Mouse (Mus musculus) spleen, postnatal 10 days (tissue): Measurements from ENCODE around the gene Rnf220.

Experiments used
- DNase-seq, 2 experiments: peaks; one replicate each; pipeline ENCODE4 v3.0.0; 2021 to 2022; ENCODE audit warnings: low spot score in 2 of 2

Rnf220 gene

DNA sequence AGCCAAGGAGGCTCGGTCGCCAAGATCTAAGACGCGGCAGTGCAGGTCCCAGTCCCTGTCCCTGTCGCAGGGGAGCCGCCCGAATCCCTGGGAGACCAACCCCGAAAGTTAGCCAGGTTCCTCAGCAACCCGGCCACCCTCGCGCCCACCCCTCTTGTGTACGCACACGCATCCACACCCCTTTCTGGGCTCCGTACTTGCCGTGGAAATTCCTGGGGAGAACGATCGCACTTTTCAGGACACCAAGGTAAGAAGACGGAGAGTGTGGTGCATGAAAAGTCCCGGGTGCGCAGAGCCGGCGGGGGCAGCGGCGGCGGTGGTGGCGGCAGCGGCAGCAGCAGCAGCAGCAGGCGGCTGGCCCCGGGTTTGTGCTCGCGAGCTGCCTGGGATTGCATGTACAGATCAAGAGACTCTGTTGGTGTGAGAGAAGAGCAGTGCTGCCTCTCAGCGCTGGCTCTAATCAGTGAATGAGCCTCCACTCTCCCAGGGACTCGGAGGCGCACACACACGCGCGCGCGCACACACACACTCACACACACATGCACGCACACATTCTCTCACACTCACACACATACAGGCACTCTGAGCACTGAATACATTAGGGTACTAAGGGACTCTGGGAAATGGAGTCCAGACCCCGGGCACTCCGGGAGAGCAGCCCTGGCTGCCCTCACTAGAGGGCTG is at the start of gene Rnf220:
TSS of gene Rnf220 (minus strand) at position 571 of the 684 bp plus-strand sequence.
- peak in 1 of 2 experiments; percentile 44 for DNase-seq

- no peak for DNase-seq
These were observed 49.8 kb upstream of the Rnf220 start for GRCm38 (mm10) chr4:117546616-117547015.

DNA sequence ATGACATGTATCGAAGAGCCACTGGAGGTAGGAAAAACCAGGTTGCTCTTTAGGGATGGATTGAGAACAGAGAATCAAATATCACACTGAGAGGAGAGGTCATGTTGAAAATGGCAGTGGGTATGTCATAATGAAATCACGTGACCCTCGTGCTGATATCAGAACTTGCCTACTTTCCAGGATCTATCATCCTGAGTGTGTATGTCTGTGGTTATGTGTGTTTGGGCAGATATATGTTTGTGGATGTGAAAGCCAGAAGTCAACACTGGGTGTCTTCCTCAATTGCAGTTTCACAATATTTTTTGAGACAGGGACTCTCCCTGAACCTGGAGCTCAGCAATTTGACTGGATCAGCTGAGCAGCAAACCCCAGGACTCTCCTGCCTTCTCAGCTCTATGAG is 48.6 kb upstream of the Rnf220 start:
- no peak for DNase-seq

DNA sequence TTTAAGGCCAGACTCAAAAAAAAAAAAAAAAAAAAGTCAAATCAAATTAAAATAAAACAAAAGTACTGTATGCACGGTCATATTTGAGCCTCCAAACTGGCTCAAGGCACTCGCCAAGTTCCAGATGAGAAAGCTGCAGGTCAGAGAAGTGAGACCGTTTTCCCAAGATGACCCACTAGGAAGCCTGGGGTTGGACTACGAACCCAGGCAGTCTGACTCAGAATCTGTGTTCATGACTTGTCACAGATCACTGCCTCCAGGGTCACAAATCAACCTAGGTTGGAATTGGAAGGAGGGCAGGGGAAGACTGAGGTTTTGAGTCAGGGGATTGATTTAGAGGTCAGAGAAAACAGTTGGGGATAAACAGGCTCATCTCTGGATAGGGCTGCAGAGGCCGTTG is 43.7 kb upstream of the Rnf220 start:
- no peak for DNase-seq

GRCm38 (mm10) chr4:117539329-117539980 is 42.6 kb upstream of the Rnf220 start:
- DNase-seq: no peak

GRCm38 (mm10) chr4:117537002-117537401 is 40.1 kb upstream of the Rnf220 start:
- DNase-seq: no peak

- DNase-seq: no peak
These were observed 38.8 kb upstream of the Rnf220 start for GRCm38 (mm10) chr4:117535496-117536200.

DNA sequence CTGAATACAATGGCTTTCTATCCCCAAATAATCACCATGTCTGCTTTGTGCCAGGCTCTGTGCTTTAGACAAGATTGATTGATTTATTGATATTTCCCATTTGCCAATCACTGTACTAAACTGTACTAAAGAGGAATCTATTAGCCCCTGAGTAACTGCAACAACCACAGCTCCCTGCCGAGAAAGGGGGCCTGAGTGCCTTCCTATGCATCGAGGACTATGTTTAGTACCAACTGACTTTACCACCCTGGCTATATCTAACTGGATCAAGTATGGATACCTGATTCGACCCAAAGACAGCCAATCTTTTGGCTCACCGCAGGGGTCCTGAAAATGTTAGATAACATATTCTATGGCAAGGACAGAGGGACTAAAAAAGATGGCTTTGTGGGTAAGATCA is 33.0 kb upstream of the Rnf220 start:
- DNase-seq: no peak

DNA sequence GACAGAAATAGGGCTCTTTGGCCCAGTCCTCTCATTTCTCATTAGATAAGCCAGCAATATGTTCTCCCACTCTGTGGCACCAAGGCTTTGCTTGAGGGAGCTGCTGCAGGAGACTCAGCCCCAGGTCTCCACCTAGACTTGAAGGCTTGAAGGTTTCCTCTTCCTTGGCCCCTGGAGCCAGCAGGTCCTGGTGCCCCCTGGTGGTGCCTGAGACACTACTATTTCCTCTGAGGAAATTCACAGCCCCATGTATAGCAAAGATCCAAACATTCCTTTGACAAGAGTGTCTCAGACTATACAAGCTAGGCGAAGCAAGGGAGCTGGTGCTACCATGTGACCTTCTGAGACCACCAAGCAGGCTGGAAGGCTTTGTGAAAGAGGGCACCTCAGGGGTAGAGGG is 31.1 kb upstream of the Rnf220 start:
- DNase-seq: peak; percentile 29 to 77

GRCm38 (mm10) chr4:117527116-117527899 is 30.5 kb upstream of the Rnf220 start:
- DNase-seq: no peak

- no peak for DNase-seq
These were observed 29.1 kb upstream of the Rnf220 start for GRCm38 (mm10) chr4:117525990-117526389.

GRCm38 (mm10) chr4:117521350-117521749 is 24.5 kb upstream of the Rnf220 start:
- DNase-seq: no peak

DNA sequence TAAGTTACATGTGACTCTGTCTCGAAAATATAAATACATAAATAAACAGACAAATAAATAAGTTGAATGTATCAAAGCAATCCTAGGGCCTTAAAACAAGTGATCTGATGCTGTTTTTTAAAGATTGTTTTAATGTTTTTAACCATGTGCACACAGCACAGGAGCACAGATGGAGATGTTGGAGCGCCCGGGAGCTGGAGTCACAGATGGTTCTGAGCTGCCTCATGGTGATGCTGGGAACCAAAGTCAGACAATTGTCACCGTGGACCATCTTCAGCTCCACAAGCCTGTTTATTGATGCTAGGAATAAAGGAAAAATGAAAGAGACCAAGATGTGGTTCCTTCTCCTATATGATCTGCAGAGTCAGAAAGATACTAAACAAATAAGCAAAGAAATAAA is 21.4 kb upstream of the Rnf220 start:
- DNase-seq: no peak

- DNase-seq: no peak
These were observed 2.2 kb upstream of the Rnf220 start for GRCm38 (mm10) chr4:117499043-117499442.

DNA sequence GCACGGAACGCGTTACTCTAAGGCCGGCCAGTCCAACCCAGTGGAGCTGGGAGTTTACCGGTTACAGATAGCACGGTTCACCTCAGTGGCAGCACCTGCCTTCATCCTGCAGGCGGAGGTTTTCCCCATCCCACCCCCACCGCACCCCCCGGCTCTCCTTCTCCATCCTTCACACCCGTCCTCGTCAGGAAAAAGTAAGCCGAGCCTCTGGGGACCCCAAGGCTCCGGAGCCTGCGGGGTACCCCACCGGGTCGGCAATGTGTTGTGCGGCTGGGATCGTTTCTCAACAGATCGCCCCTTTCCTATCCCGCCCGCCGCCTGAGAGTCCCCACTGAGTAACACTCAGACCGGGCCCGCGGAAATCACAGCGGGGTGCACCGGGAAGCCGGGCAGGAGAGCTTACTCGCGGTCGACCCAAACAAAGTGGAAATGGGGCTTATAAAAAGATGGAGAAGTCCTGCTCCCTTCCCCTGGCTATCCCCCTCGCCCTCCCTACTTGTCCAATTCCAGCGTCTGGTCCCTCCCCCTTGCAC is 917 bp downstream of the Rnf220 start:
- peak in 1 of 2 experiments; percentile 37 for DNase-seq

GRCm38 (mm10) chr4:117494911-117495501 is 1.8 kb downstream of the Rnf220 start:
- DNase-seq: peak; percentile 47 to 57

- peak; percentile 53 to 61 for DNase-seq
These were observed 2.7 kb downstream of the Rnf220 start for GRCm38 (mm10) chr4:117493905-117494851.

GRCm38 (mm10) chr4:117493161-117493568 is 3.7 kb downstream of the Rnf220 start:
- DNase-seq: peak; percentile 40 to 43

DNA sequence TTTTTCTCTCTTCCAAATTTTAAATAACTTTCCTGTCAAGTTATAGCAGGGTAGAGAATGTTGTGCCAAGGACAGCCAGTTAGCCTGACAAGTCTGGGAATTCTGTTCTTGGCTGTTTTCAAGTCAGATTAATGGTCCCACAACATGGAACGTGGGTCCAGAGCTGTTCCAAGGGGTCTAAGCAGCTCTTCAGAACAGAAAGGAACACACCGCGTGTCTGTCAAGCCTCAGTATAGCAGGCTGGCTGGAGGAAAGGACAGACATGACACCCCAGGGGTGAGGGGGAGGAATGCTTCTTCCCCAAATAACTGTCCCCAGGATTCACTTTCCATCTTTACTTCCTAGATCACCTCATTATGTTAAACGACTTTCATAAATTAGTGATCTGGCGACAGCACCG is 5.0 kb downstream of the Rnf220 start:
- DNase-seq: no peak

DNA sequence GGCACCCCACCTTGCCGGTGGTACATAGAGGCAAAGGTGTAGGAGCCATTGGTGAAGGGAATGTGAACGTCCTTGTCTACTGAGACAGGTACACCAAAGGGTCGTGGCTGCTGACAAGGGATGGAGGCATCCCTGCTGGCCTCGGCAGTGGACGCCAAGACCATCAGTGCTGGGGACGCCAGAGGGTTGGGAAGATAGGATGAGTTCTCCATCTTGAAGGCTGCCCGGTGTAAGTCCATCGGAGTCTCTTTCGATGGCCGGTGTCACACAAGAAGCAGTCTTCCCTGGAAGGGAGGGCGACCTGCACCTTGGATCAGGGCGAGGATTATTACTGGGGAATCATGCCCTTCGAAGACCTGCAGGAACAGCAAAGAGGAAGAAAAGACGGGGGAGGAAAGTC is 6.9 kb downstream of the Rnf220 start:
- DNase-seq: no peak
